Mouse (Mus musculus): ENCODE results near the gene Nr4a3.

- TF ChIP-seq POLR2A (IDR thresholded peaks at IDR 0.05; ENCODE audit: insufficient read depth, low read length) (no peak), EP300 (IDR thresholded peaks at IDR 0.05; ENCODE audit: insufficient read depth, low read depth, low read length) (no peak), CTCF (IDR thresholded peaks at IDR 0.05; ENCODE audit: low read depth, low read length) (no peak)
These were observed 24.2 kb downstream of the Nr4a3 start for GRCm38 (mm10) chr4:48069111-48069510.
